Mouse (Mus musculus): Measurements from ENCODE around the gene Gfap. TPM values are rescaled to one million over a fixed set of nuclear protein-coding genes. Genes with fewer than 3 reads are reported as not detected.
A peak's percentile ranks its signal among the peaks of the same experiment; 100 is the strongest.

Gfap gene
- polyA plus RNA-seq (2014; fragmentation: Nextera tagmentation; extraction: Ambion mirVana): 0.16 and 0.18 TPM in 2 replicates

- H3K4me2 ChIP-seq (ENCODE audit: low read depth, severe bottlenecking): no peak within 1 kb of the TSS
- WGBS: 16% methylated on average over 7 of the region's 7 CpGs
- no peak within 1 kb of the TSS for H3K4me3 ChIP-seq (ENCODE audit: low read depth, low read length)
- peaks cover 4% of the 10 kb centered on the region; the same call in 1 of the 2 replicates for H3K36me3 ChIP-seq (ENCODE audit: control insufficient read depth, insufficient read depth, low read length)
- DNase-seq (ENCODE audit: low spot score) (peak; percentile 92), ATAC-seq (ENCODE audit: insufficient number of reproducible peaks, low FRiP score, low TSS enrichment, low read depth) (peak; percentile 40; the same call in 1 of the 2 replicates)
- 0 out of 2 replicates have a peak, but pooled peaks cover 3% of the 10 kb centered on the region for H3K4me1 ChIP-seq (ENCODE audit: control insufficient read depth, insufficient read depth, low read length)
- H3K9me3 ChIP-seq (ENCODE audit: control insufficient read depth, low read length): no peaks in the 10 kb centered on the region
- no peak within 1 kb of the TSS for H3K27ac ChIP-seq (replicated peaks; ENCODE audit: low read depth, low read length)
- H3K9ac ChIP-seq (ENCODE audit: low read length): no peak within 1 kb of the TSS
- peaks cover 5% of the 10 kb centered on the region for H3K27me3 ChIP-seq (ENCODE audit: control insufficient read depth, insufficient read depth, low read length)
Observed at GRCm38 (mm10) chr11:102900763-102901162, at the start of gene Gfap. Gene Gfap, minus strand, starts transcription at chr11:102900912.

GRCm38 (mm10) chr11:102948043-102948961 lies 47.6 kb upstream of the Gfap start:
- WGBS: 1% methylated on average over 49 of the region's 51 CpGs
- ATAC-seq (ENCODE audit: insufficient number of reproducible peaks, low FRiP score, low TSS enrichment, low read depth): no peak
- peak; percentile 51 for DNase-seq (ENCODE audit: low spot score)

GRCm38 (mm10) chr11:102946992-102947343 lies 46.3 kb upstream of the Gfap start:
- no peaks in the 10 kb centered on the region for H3K36me3 ChIP-seq (ENCODE audit: control insufficient read depth, insufficient read depth, low read length)
- no peak overlapping the region for H3K4me3 ChIP-seq (ENCODE audit: low read depth, low read length)
- DNase-seq (ENCODE audit: low spot score) (no peak), ATAC-seq (ENCODE audit: insufficient number of reproducible peaks, low FRiP score, low TSS enrichment, low read depth) (no peak)
- peak overlapping the region; percentile 42; the same call in 1 of the 2 replicates for H3K4me2 ChIP-seq (ENCODE audit: low read depth, severe bottlenecking)
- peaks cover 2% of the 10 kb centered on the region; the same call in 1 of the 2 replicates for H3K4me1 ChIP-seq (ENCODE audit: control insufficient read depth, insufficient read depth, low read length)
- H3K27ac ChIP-seq (replicated peaks; ENCODE audit: low read depth, low read length): no peak overlapping the region
- no peak overlapping the region for H3K9ac ChIP-seq (ENCODE audit: low read length)
- H3K9me3 ChIP-seq (ENCODE audit: control insufficient read depth, low read length): no peaks in the 10 kb centered on the region
- H3K27me3 ChIP-seq (ENCODE audit: control insufficient read depth, insufficient read depth, low read length): peaks cover 90% of the 10 kb centered on the region
- 6% methylated on average over 8 of the region's 8 CpGs for WGBS

More at GRCm38 (mm10) chr11:102948043-102948961, 47.6 kb upstream of the Gfap start:
- H3K4me1 ChIP-seq (ENCODE audit: control insufficient read depth, insufficient read depth, low read length): peaks cover 2% of the 10 kb centered on the region; the same call in 1 of the 2 replicates
- peaks cover 80% of the 10 kb centered on the region for H3K27me3 ChIP-seq (ENCODE audit: control insufficient read depth, insufficient read depth, low read length)
- H3K9me3 ChIP-seq (ENCODE audit: control insufficient read depth, low read length): no peaks in the 10 kb centered on the region
- no peaks in the 10 kb centered on the region for H3K36me3 ChIP-seq (ENCODE audit: control insufficient read depth, insufficient read depth, low read length)
- peak overlapping the region; percentile 64 for H3K9ac ChIP-seq (ENCODE audit: low read length)
- peak overlapping the region; percentile 81 for H3K4me2 ChIP-seq (ENCODE audit: low read depth, severe bottlenecking)
- peak overlapping the region; percentile 40 for H3K4me3 ChIP-seq (ENCODE audit: low read depth, low read length)
- H3K27ac ChIP-seq (replicated peaks; ENCODE audit: low read depth, low read length): no peak overlapping the region

- Histone ChIP-seq H3K36me3 (ENCODE audit: control insufficient read depth, insufficient read depth, low read length) (no peaks in the 10 kb centered on the region), H3K27ac (replicated peaks; ENCODE audit: low read depth, low read length) (no peak within 1 kb of the TSS), H3K4me1 (ENCODE audit: control insufficient read depth, insufficient read depth, low read length) (peaks cover 2% of the 10 kb centered on the region; the same call in 1 of the 2 replicates), H3K27me3 (ENCODE audit: control insufficient read depth, insufficient read depth, low read length) (peaks cover 85% of the 10 kb centered on the region), H3K9ac (ENCODE audit: low read length) (no peak within 1 kb of the TSS), H3K4me2 (ENCODE audit: low read depth, severe bottlenecking) (peak within 1 kb of the TSS; percentile 42), H3K9me3 (ENCODE audit: control insufficient read depth, low read length) (no peaks in the 10 kb centered on the region), H3K4me3 (ENCODE audit: low read depth, low read length) (peak within 1 kb of the TSS; percentile 25)
- ATAC-seq (ENCODE audit: insufficient number of reproducible peaks, low FRiP score, low TSS enrichment, low read depth) (peak; percentile 84), DNase-seq (ENCODE audit: low spot score) (peak; percentile 88)
- WGBS: 1% methylated on average over 75 of the region's 87 CpGs
Observed at GRCm38 (mm10) chr11:102946265-102946991, 45.7 kb upstream of the Gfap start, which contains the start of gene C1ql1. Gene C1ql1, minus strand, starts transcription at chr11:102946688.

- Histone ChIP-seq H3K4me1 (ENCODE audit: control insufficient read depth, insufficient read depth, low read length) (peaks cover 2% of the 10 kb centered on the region; the same call in 1 of the 2 replicates), H3K9me3 (ENCODE audit: control insufficient read depth, low read length) (no peaks in the 10 kb centered on the region), H3K27ac (replicated peaks; ENCODE audit: low read depth, low read length) (no peak overlapping the region), H3K4me3 (ENCODE audit: low read depth, low read length) (peak overlapping the region; percentile 25), H3K9ac (ENCODE audit: low read length) (no peak overlapping the region), H3K4me2 (ENCODE audit: low read depth, severe bottlenecking) (peak overlapping the region; percentile 42), H3K27me3 (ENCODE audit: control insufficient read depth, insufficient read depth, low read length) (peaks cover 80% of the 10 kb centered on the region), H3K36me3 (ENCODE audit: control insufficient read depth, insufficient read depth, low read length) (no peaks in the 10 kb centered on the region)
- no peak for ATAC-seq (ENCODE audit: insufficient number of reproducible peaks, low FRiP score, low TSS enrichment, low read depth)
- 4% methylated on average over 54 of the region's 54 CpGs for WGBS
- DNase-seq (ENCODE audit: low spot score): peak; percentile 47
Observed at GRCm38 (mm10) chr11:102945306-102946264, 44.9 kb upstream of the Gfap start.

- DNase-seq (ENCODE audit: low spot score): no peak
- peaks cover 18% of the 10 kb centered on the region for H3K4me1 ChIP-seq (ENCODE audit: control insufficient read depth, insufficient read depth, low read length)
- no peak overlapping the region for H3K4me3 ChIP-seq (ENCODE audit: low read depth, low read length)
- H3K9me3 ChIP-seq (ENCODE audit: control insufficient read depth, low read length): no peaks in the 10 kb centered on the region
- peaks cover 49% of the 10 kb centered on the region for H3K27me3 ChIP-seq (ENCODE audit: control insufficient read depth, insufficient read depth, low read length)
- H3K27ac ChIP-seq (replicated peaks; ENCODE audit: low read depth, low read length): no peak overlapping the region
- ATAC-seq (ENCODE audit: insufficient number of reproducible peaks, low FRiP score, low TSS enrichment, low read depth): no peak
- H3K9ac ChIP-seq (ENCODE audit: low read length): no peak overlapping the region
- WGBS: 59% methylated on average over 6 of the region's 6 CpGs
- H3K36me3 ChIP-seq (ENCODE audit: control insufficient read depth, insufficient read depth, low read length): no peaks in the 10 kb centered on the region
- no peak overlapping the region for H3K4me2 ChIP-seq (ENCODE audit: low read depth, severe bottlenecking)
Observed at GRCm38 (mm10) chr11:102941236-102941635, 40.5 kb upstream of the Gfap start.

- no peak overlapping the region for H3K4me3 ChIP-seq (ENCODE audit: low read depth, low read length)
- H3K27me3 ChIP-seq (ENCODE audit: control insufficient read depth, insufficient read depth, low read length): peaks cover 29% of the 10 kb centered on the region
- H3K9ac ChIP-seq (ENCODE audit: low read length): no peak overlapping the region
- H3K4me2 ChIP-seq (ENCODE audit: low read depth, severe bottlenecking): peak overlapping the region; percentile 26; the same call in 1 of the 2 replicates
- ATAC-seq (ENCODE audit: insufficient number of reproducible peaks, low FRiP score, low TSS enrichment, low read depth) (no peak), DNase-seq (ENCODE audit: low spot score) (no peak)
- H3K9me3 ChIP-seq (ENCODE audit: control insufficient read depth, low read length): no peaks in the 10 kb centered on the region
- H3K27ac ChIP-seq (replicated peaks; ENCODE audit: low read depth, low read length): no peak overlapping the region
- H3K36me3 ChIP-seq (ENCODE audit: control insufficient read depth, insufficient read depth, low read length): no peaks in the 10 kb centered on the region
- peaks cover 21% of the 10 kb centered on the region for H3K4me1 ChIP-seq (ENCODE audit: control insufficient read depth, insufficient read depth, low read length)
- WGBS: 42% methylated on average over 13 of the region's 13 CpGs
Observed at GRCm38 (mm10) chr11:102939024-102939675, 38.4 kb upstream of the Gfap start.

Measured in limb, embryonic 11.5 days (tissue).